Mouse (Mus musculus): Measurements from ENCODE around the gene Srp54a.
"Not testable (repeated sequence)": the region's sequence is repeated elsewhere in the genome, so short reads cannot be mapped to it uniquely, and the experiment has no call there.

Gene Srp54a

GRCm38 (mm10) chr12:55079726-55080600, at the start of gene Srp54a, which contains the start of gene 2700097O09Rik:
Srp54a (plus strand) TSS chr12:55080262.
2700097O09Rik (minus strand) TSS chr12:55080110.
- DNase-seq (ENCODE audit: low read depth, low spot score) = peak; percentile 95

GRCm38 (mm10) chr12:55041011-55041410, 39.1 kb upstream of the Srp54a start:
- no peak for DNase-seq (ENCODE audit: low read depth, low spot score)

GRCm38 (mm10) chr12:55049731-55050353, 30.2 kb upstream of the Srp54a start:
- no peak for DNase-seq (ENCODE audit: low read depth, low spot score)

GRCm38 (mm10) chr12:55051210-55052173, 28.6 kb upstream of the Srp54a start:
- DNase-seq (ENCODE audit: low read depth, low spot score) = no peak

GRCm38 (mm10) chr12:55053267-55053666, 26.8 kb upstream of the Srp54a start:
- no peak for DNase-seq (ENCODE audit: low read depth, low spot score)

- DNase-seq (ENCODE audit: low read depth, low spot score) = no peak
Measured at GRCm38 (mm10) chr12:55054551-55055241, 25.4 kb upstream of the Srp54a start.

- DNase-seq (ENCODE audit: low read depth, low spot score) = no peak
Measured at GRCm38 (mm10) chr12:55056703-55057102, 23.4 kb upstream of the Srp54a start.

GRCm38 (mm10) chr12:55058865-55059615, 21.0 kb upstream of the Srp54a start:
- no peak for DNase-seq (ENCODE audit: low read depth, low spot score)

GRCm38 (mm10) chr12:55059812-55060211, 20.2 kb upstream of the Srp54a start:
- DNase-seq (ENCODE audit: low read depth, low spot score) = no peak

- DNase-seq (ENCODE audit: low read depth, low spot score) = no peak
Measured at GRCm38 (mm10) chr12:55060212-55060898, 19.7 kb upstream of the Srp54a start.

- no peak for DNase-seq (ENCODE audit: low read depth, low spot score)
Measured at GRCm38 (mm10) chr12:55061006-55061405, 19.1 kb upstream of the Srp54a start.

- no peak for DNase-seq (ENCODE audit: low read depth, low spot score)
Measured at GRCm38 (mm10) chr12:55062141-55062540, 17.9 kb upstream of the Srp54a start.

- no peak for DNase-seq (ENCODE audit: low read depth, low spot score)
Measured at GRCm38 (mm10) chr12:55072495-55072894, 7.6 kb upstream of the Srp54a start.

GRCm38 (mm10) chr12:55073686-55074085, 6.4 kb upstream of the Srp54a start:
- no peak for DNase-seq (ENCODE audit: low read depth, low spot score)

- no peak for DNase-seq (ENCODE audit: low read depth, low spot score)
Measured at GRCm38 (mm10) chr12:55075296-55075695, 4.8 kb upstream of the Srp54a start.

- not testable (repeated sequence) for DNase-seq (ENCODE audit: low read depth, low spot score)
Measured at GRCm38 (mm10) chr12:55078706-55079105, 1.4 kb upstream of the Srp54a start.

GRCm38 (mm10) chr12:55080601-55080942, 510 bp downstream of the Srp54a start:
- not testable (repeated sequence) for DNase-seq (ENCODE audit: low read depth, low spot score)

- not testable (repeated sequence) for DNase-seq (ENCODE audit: low read depth, low spot score)
Measured at GRCm38 (mm10) chr12:55092127-55092526, 12.1 kb downstream of the Srp54a start.

GRCm38 (mm10) chr12:55112616-55113015, 32.6 kb downstream of the Srp54a start:
- not testable (repeated sequence) for DNase-seq (ENCODE audit: low read depth, low spot score)

GRCm38 (mm10) chr12:55124242-55124641, 44.2 kb downstream of the Srp54a start, which contains the start of gene Fam177a:
Fam177a (plus strand) TSS chr12:55124469.
- DNase-seq (ENCODE audit: low read depth, low spot score) = not testable (repeated sequence)

Data from R1 (cell line).